Mouse (Mus musculus): ENCODE data around the gene Fars2. TPM values are rescaled to one million over a fixed set of nuclear protein-coding genes. Genes with fewer than 3 reads are reported as not detected.

Fars2 gene
- polyA plus RNA-seq, 1 experiment from 2014 or later = 33.0 TPM

GRCm38 (mm10) chr13:36131401-36131800 lies 14.2 kb downstream of the Fars2 start:
- Histone ChIP-seq H3K9me3 (ENCODE audit: control insufficient read depth, low read length) (no peaks in the 10 kb centered on the region), H3K27ac (replicated peaks; ENCODE audit: low read depth, low read length) (no peak overlapping the region), H3K4me2 (ENCODE audit: low read length) (no peak overlapping the region), H3K9ac (replicated peaks; ENCODE audit: low read length) (no peak overlapping the region), H3K4me1 (ENCODE audit: control insufficient read depth, insufficient read depth, low read length) (no peaks in the 10 kb centered on the region), H3K36me3 (ENCODE audit: control insufficient read depth, insufficient read depth, low read length) (no peaks in the 10 kb centered on the region), H3K27me3 (ENCODE audit: control insufficient read depth, insufficient read depth, low read length) (no peaks in the 10 kb centered on the region), H3K4me3 (replicated peaks; ENCODE audit: low read depth, low read length) (no peak overlapping the region)
- no peak for DNase-seq
- WGBS = 94% methylated on average over 5 of the region's 5 CpGs
- no peak for ATAC-seq (ENCODE audit: low FRiP score, low TSS enrichment)

- H3K27me3 ChIP-seq (ENCODE audit: control insufficient read depth, insufficient read depth, low read length) = no peaks in the 10 kb centered on the region
- H3K36me3 ChIP-seq (ENCODE audit: control insufficient read depth, insufficient read depth, low read length) = no peaks in the 10 kb centered on the region
- no peak overlapping the region for H3K4me3 ChIP-seq (replicated peaks; ENCODE audit: low read depth, low read length)
- H3K4me1 ChIP-seq (ENCODE audit: control insufficient read depth, insufficient read depth, low read length) = no peaks in the 10 kb centered on the region
- no peak overlapping the region for H3K4me2 ChIP-seq (ENCODE audit: low read length)
- H3K9ac ChIP-seq (replicated peaks; ENCODE audit: low read length) = no peak overlapping the region
- ATAC-seq (ENCODE audit: low FRiP score, low TSS enrichment) (no peak), DNase-seq (no peak)
- H3K27ac ChIP-seq (replicated peaks; ENCODE audit: low read depth, low read length) = no peak overlapping the region
- 91% methylated on average over 5 of the region's 5 CpGs for WGBS
- H3K9me3 ChIP-seq (ENCODE audit: control insufficient read depth, low read length) = no peaks in the 10 kb centered on the region
Measured at GRCm38 (mm10) chr13:36131992-36132649, 14.9 kb downstream of the Fars2 start.

DNA sequence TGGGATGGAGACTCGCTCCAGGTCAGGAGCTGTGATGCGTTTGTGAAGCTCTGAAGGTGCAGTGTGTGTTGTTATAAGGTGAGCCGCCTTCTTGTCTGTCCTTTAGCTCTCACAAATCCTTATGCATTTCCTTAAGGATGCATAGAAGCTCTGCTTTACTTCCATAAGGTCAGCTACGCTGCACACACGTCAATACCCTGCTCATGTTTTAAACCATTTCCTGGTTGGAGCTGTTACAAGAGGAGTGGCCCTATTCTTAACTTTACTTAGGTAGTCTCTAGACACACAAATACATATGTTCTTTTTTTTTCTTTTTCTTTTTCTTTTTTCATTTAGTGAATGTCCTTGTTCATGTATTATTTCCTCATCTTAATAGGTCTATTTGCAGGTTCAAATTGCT lies 22.5 kb downstream of the Fars2 start:
- Histone ChIP-seq H3K27me3 (ENCODE audit: control insufficient read depth, insufficient read depth, low read length) (no peaks in the 10 kb centered on the region), H3K4me2 (ENCODE audit: low read length) (no peak overlapping the region), H3K27ac (replicated peaks; ENCODE audit: low read depth, low read length) (no peak overlapping the region), H3K36me3 (ENCODE audit: control insufficient read depth, insufficient read depth, low read length) (no peaks in the 10 kb centered on the region), H3K9me3 (ENCODE audit: control insufficient read depth, low read length) (no peaks in the 10 kb centered on the region), H3K4me1 (ENCODE audit: control insufficient read depth, insufficient read depth, low read length) (no peaks in the 10 kb centered on the region), H3K4me3 (replicated peaks; ENCODE audit: low read depth, low read length) (no peak overlapping the region), H3K9ac (replicated peaks; ENCODE audit: low read length) (no peak overlapping the region)
- no peak for ATAC-seq (ENCODE audit: low FRiP score, low TSS enrichment)
- 87% methylated on average over 5 of the region's 5 CpGs for WGBS
- DNase-seq = no peak

- no peaks in the 10 kb centered on the region for H3K4me1 ChIP-seq (ENCODE audit: control insufficient read depth, insufficient read depth, low read length)
- 68% methylated on average over 5 of the region's 5 CpGs for WGBS
Measured at GRCm38 (mm10) chr13:36140247-36141016, 23.2 kb downstream of the Fars2 start.

DNA sequence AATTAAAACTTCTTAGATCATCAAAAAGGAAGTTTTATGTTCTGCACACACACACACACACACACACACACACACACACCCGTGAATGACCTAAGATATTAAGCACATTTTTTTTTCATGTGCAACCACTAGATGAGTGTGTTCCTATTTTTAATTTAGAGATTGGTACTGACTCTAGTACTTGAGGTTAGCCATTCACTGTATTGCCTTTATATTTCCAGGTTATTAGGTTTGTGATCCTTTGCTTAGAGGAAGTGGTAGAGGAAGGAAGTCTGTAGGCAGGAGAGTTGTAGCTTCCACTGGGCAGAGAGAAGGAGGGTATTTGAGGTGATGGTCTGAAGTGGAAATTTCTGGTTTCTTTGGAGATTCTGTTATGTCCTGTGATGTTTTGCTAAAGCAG lies 28.4 kb downstream of the Fars2 start:
- ATAC-seq (ENCODE audit: low FRiP score, low TSS enrichment) (no peak), DNase-seq (no peak)
- Histone ChIP-seq H3K27ac (replicated peaks; ENCODE audit: low read depth, low read length) (no peak overlapping the region), H3K36me3 (ENCODE audit: control insufficient read depth, insufficient read depth, low read length) (no peaks in the 10 kb centered on the region), H3K27me3 (ENCODE audit: control insufficient read depth, insufficient read depth, low read length) (no peaks in the 10 kb centered on the region), H3K4me3 (replicated peaks; ENCODE audit: low read depth, low read length) (no peak overlapping the region), H3K4me1 (ENCODE audit: control insufficient read depth, insufficient read depth, low read length) (no peaks in the 10 kb centered on the region), H3K9me3 (ENCODE audit: control insufficient read depth, low read length) (no peaks in the 10 kb centered on the region), H3K4me2 (ENCODE audit: low read length) (no peak overlapping the region), H3K9ac (replicated peaks; ENCODE audit: low read length) (no peak overlapping the region)
- WGBS = 81% methylated on average over 1 of the region's 1 CpGs

More at GRCm38 (mm10) chr13:36140247-36141016, 23.2 kb downstream of the Fars2 start:
- H3K9me3 ChIP-seq (ENCODE audit: control insufficient read depth, low read length) = no peaks in the 10 kb centered on the region
- H3K36me3 ChIP-seq (ENCODE audit: control insufficient read depth, insufficient read depth, low read length) = no peaks in the 10 kb centered on the region
- H3K27ac ChIP-seq (replicated peaks; ENCODE audit: low read depth, low read length) = no peak overlapping the region
- H3K4me3 ChIP-seq (replicated peaks; ENCODE audit: low read depth, low read length) = no peak overlapping the region
- no peak overlapping the region for H3K4me2 ChIP-seq (ENCODE audit: low read length)
- H3K9ac ChIP-seq (replicated peaks; ENCODE audit: low read length) = no peak overlapping the region
- H3K27me3 ChIP-seq (ENCODE audit: control insufficient read depth, insufficient read depth, low read length) = no peaks in the 10 kb centered on the region
- no peak for ATAC-seq (ENCODE audit: low FRiP score, low TSS enrichment)
- DNase-seq = no peak

DNA sequence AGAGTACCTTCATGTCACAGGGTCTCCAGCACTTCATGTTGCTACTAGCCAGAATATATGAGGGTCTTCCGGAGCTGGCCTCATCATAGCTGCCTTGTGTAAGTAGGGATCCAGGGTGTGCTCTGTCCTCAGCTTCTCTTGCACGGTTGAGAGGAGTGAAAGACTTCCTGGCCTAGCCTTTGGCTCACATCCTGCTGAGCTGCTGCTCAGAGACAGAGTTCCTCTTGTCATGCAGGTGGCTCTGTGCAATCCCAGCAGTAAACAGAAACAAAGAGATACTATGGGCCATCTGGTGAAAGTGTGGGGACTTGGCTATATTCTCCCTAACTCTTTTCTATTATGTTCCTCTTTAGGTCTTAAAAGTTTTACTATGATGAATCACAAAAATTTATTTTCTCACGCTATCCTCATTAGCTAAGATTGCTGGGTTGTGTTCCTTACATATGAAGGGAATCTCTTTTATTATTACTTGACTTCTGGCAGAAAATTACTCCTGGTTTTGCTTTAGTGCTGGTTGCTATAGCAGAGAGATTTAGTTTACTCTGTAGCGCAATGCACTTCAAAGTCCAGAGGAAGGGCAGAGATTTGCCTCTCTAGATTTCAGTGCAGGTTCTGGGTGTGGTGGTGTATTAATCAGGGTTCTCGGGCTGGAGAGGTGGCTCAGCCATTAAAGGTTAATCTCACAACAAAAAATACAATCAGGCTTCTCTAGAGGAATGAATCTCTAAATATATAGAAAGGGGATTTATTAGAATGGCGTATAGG lies 32.1 kb downstream of the Fars2 start:
- no peak overlapping the region for H3K27ac ChIP-seq (replicated peaks; ENCODE audit: low read depth, low read length)
- H3K9me3 ChIP-seq (ENCODE audit: control insufficient read depth, low read length) = no peaks in the 10 kb centered on the region
- H3K27me3 ChIP-seq (ENCODE audit: control insufficient read depth, insufficient read depth, low read length) = no peaks in the 10 kb centered on the region
- H3K4me3 ChIP-seq (replicated peaks; ENCODE audit: low read depth, low read length) = no peak overlapping the region
- no peaks in the 10 kb centered on the region for H3K4me1 ChIP-seq (ENCODE audit: control insufficient read depth, insufficient read depth, low read length)
- WGBS = 37% methylated on average over 6 of the region's 6 CpGs
- no peak overlapping the region for H3K9ac ChIP-seq (replicated peaks; ENCODE audit: low read length)
- DNase-seq (no peak), ATAC-seq (ENCODE audit: low FRiP score, low TSS enrichment) (no peak)
- H3K36me3 ChIP-seq (ENCODE audit: control insufficient read depth, insufficient read depth, low read length) = no peaks in the 10 kb centered on the region
- H3K4me2 ChIP-seq (ENCODE audit: low read length) = no peak overlapping the region

- ATAC-seq (ENCODE audit: low FRiP score, low TSS enrichment) (no peak), DNase-seq (no peak)
- 55% methylated on average over 5 of the region's 5 CpGs for WGBS
- H3K9me3 ChIP-seq (ENCODE audit: control insufficient read depth, low read length) = no peaks in the 10 kb centered on the region
- H3K4me1 ChIP-seq (ENCODE audit: control insufficient read depth, insufficient read depth, low read length) = no peaks in the 10 kb centered on the region
- no peaks in the 10 kb centered on the region for H3K36me3 ChIP-seq (ENCODE audit: control insufficient read depth, insufficient read depth, low read length)
- H3K4me3 ChIP-seq (replicated peaks; ENCODE audit: low read depth, low read length) = no peak overlapping the region
- no peak overlapping the region for H3K9ac ChIP-seq (replicated peaks; ENCODE audit: low read length)
- no peaks in the 10 kb centered on the region for H3K27me3 ChIP-seq (ENCODE audit: control insufficient read depth, insufficient read depth, low read length)
- no peak overlapping the region for H3K4me2 ChIP-seq (ENCODE audit: low read length)
- H3K27ac ChIP-seq (replicated peaks; ENCODE audit: low read depth, low read length) = no peak overlapping the region
Measured at GRCm38 (mm10) chr13:36150272-36150671, 33.1 kb downstream of the Fars2 start.

- ATAC-seq (ENCODE audit: low FRiP score, low TSS enrichment) = no peak
- Histone ChIP-seq H3K36me3 (ENCODE audit: control insufficient read depth, insufficient read depth, low read length) (no peaks in the 10 kb centered on the region), H3K27ac (replicated peaks; ENCODE audit: low read depth, low read length) (no peak overlapping the region), H3K9ac (replicated peaks; ENCODE audit: low read length) (no peak overlapping the region), H3K4me2 (ENCODE audit: low read length) (no peak overlapping the region), H3K27me3 (ENCODE audit: control insufficient read depth, insufficient read depth, low read length) (no peaks in the 10 kb centered on the region), H3K4me1 (ENCODE audit: control insufficient read depth, insufficient read depth, low read length) (no peaks in the 10 kb centered on the region), H3K9me3 (ENCODE audit: control insufficient read depth, low read length) (0 out of 2 replicates have a peak, but pooled peaks cover 2% of the 10 kb centered on the region), H3K4me3 (replicated peaks; ENCODE audit: low read depth, low read length) (no peak overlapping the region)
- no peak for DNase-seq
- 87% methylated on average over 5 of the region's 5 CpGs for WGBS
Measured at GRCm38 (mm10) chr13:36152728-36153498, 35.7 kb downstream of the Fars2 start.
